Mouse (Mus musculus) thymus, postnatal 14 days (tissue): ENCODE results near the gene Abcb4.
"Not testable (repeated sequence)": the region's sequence is repeated elsewhere in the genome, so short reads cannot be mapped to it uniquely, and the experiment has no call there.

Experiments used
- DNase-seq: peaks from one replicate; pipeline ENCODE4 v3.0.0; 2021

Gene Abcb4

GRCm38 (mm10) chr5:8893300-8894103, at the start of gene Abcb4:
Gene Abcb4, plus strand, starts transcription at chr5:8893717.
- DNase-seq = peak; percentile 77

- DNase-seq = not testable (repeated sequence)
Observed at GRCm38 (mm10) chr5:8848607-8849575, 44.6 kb upstream of the Abcb4 start.

- no peak for DNase-seq
Observed at GRCm38 (mm10) chr5:8850851-8851250, 42.7 kb upstream of the Abcb4 start.

GRCm38 (mm10) chr5:8857201-8857600, 36.3 kb upstream of the Abcb4 start:
- no peak for DNase-seq

DNA sequence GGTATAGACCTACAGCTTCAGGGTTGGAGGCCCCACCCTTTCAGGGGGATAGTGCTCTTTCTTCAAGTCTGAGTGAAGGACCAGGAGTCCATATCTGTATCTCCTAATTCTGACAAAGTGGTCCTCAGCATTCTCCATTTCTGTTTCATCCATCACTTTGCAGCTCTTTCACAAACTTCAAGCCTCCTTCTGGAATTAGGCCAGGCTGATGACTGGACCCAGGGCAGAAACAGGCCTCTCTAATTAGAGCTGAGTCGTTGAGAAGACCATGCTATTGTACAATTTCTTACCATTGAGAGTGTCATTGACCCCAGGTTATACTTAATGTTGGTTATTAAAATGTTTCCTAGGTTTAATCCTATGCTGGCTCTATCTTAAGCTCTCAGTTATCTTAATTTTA, 31.7 kb upstream of the Abcb4 start:
- no peak for DNase-seq

DNA sequence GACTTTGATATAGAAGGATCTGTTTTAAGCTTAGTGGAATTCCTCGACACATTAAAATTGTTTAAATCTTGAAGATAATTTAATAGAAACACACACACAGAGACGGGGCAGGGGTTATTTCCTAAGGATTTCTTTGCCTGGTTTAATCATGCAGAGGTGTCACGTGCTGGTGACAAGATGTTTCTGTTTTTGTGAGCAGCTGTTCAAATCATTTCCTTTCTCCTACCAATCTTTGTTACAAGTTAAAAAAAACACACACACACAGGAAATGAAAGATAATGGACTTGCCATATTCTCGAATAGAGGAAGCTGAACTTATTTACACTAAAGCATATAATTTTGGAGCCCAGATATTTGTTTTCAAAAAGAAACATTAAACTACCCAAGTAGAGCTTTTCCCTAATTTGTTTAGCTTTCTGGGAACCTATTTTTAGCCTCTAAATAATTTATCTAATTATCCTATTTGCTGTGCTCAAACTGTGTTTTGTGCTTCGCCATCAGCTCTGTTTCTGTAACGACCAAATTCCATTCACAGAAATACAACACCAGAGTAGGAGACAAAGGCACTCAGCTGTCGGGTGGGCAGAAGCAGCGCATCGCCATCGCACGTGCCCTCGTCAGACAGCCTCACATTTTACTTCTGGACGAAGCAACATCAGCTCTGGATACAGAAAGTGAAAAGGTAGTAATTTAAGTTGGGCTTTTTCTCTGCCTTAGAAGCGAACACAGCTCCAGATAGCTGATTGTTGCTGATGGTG, 29.8 kb upstream of the Abcb4 start:
- DNase-seq = no peak

DNA sequence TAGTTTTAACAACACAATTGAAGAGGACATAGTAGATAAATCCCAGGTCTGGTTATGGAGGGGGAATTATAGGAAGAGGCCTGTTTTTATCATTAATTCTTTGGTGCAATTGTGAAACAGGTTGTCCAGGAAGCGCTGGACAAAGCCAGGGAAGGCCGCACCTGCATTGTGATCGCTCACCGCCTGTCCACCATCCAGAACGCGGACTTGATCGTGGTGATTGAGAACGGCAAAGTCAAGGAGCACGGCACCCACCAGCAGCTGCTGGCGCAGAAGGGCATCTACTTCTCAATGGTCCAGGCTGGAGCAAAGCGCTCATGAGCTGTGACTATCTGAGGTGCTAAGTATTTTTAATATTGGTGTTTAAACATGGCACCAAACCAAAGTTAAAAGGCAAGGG, 27.9 kb upstream of the Abcb4 start:
- not testable (repeated sequence) for DNase-seq

GRCm38 (mm10) chr5:8866366-8866765, 27.2 kb upstream of the Abcb4 start:
- no peak for DNase-seq

GRCm38 (mm10) chr5:8868019-8868418, 25.5 kb upstream of the Abcb4 start:
- DNase-seq = peak; percentile 21

GRCm38 (mm10) chr5:8872979-8873915, 20.3 kb upstream of the Abcb4 start:
- no peak for DNase-seq

DNA sequence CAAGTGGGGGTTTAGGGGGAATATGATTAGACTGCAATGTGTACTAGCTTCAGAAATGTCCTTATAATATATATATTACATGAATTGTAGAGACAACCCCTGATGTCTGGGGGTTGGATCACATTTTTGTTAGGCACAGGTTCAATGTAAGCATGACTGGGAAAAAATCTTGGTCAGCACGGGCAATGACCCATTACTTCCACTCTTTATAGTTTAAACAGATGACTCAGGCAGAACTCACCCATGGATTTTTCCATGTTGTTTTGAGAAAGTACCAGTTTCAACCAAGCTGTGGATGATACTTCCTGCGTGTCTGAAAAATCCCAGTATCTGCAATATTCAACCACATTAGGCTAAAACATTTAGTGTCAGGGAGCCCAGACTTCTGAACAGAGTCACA, 16.4 kb upstream of the Abcb4 start:
- DNase-seq = no peak

GRCm38 (mm10) chr5:8877800-8878199, 15.7 kb upstream of the Abcb4 start:
- DNase-seq = no peak

DNA sequence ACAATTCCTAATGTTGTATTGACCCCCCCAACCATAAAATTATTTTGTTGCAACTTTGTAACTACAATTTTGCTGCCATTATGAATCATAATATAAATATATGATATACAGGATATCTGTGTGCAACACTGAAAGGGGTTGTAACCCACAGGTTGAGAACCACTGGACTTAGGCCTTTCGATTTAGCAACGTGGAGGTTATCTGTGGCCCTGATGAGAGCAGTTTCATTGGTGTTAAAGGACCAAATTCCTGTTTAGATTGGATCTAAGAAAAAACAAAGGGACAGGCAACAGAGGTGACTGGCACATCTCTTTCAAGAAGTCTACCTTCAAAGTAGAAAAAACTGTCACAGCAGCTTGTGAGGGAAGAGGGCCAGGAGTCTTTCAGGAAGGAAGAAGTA, 7.7 kb upstream of the Abcb4 start:
- no peak for DNase-seq

- DNase-seq = no peak
Observed at GRCm38 (mm10) chr5:8894104-8894425, 548 bp downstream of the Abcb4 start.

GRCm38 (mm10) chr5:8894641-8895490, 1.3 kb downstream of the Abcb4 start:
- no peak for DNase-seq

DNA sequence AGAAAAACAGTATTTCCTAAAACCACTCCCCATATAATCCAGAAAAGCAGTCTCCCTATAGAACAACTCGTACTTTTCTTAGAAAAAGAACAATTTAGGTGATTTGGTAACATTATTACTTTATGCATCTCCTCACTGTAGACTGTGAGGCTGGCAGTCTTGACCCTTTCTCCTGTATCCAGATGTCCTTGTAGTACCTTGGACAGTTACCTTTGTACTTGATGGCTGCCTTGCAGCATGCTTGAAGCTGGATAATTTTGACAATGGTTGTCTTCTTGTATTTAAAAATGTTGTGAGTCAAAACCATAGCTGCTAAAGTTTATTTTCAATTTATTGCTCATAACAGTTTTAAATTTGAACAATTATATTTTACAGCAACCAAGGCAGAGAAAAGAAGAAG, 2.7 kb downstream of the Abcb4 start:
- DNase-seq = no peak

- DNase-seq = no peak
Observed at GRCm38 (mm10) chr5:8898246-8898645, 4.7 kb downstream of the Abcb4 start.

DNA sequence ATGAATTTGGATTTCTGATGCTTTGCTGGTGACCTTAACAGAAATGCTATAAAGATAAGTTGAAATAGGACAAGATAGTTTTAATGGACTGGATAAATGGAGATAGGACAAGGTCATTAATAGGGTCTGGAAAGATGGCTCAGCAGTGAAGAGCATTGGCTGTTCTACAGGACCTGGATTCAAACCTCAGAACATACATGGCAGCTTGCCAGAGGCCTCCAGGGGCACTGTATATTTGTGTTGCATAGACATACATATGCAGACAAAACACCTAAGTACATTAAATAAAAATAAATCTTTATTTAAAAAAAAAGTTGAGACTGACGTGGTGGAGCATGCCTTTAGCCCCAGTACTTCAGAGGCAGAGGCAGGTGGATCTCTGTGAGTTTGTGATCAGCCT, 7.5 kb downstream of the Abcb4 start:
- DNase-seq = no peak

DNA sequence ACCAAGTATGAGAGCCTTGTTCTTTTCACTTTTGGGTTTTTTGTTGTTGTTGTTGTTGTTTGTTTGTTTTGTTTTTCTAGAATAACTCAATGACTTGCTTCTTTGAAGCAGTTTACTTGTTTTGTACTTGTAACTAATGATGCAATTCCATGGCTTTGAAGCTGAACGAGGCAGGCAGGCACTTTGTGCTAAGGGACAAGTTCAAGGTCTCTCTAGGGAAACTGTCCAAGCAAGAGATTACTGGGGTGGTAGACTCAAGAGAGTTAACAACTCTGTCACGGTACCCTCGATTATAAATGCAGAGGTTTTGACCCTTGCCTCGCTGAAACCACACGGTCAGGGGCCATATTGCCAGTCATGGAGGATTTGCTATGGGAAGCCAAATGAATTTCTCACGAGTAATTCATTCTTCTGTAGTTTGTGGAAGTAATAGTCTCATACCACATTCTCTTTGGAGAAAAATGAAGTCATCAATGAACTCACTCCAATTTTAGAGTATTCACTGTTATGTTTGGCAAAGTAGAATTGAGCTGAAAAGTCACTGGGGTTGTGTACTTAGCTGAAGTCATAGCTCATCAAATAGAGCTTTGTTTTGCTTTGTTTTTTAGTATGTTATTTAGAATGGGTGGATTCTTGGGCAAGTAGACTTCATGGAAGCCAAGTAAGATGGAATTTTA, 8.8 kb downstream of the Abcb4 start:
- DNase-seq = no peak

DNA sequence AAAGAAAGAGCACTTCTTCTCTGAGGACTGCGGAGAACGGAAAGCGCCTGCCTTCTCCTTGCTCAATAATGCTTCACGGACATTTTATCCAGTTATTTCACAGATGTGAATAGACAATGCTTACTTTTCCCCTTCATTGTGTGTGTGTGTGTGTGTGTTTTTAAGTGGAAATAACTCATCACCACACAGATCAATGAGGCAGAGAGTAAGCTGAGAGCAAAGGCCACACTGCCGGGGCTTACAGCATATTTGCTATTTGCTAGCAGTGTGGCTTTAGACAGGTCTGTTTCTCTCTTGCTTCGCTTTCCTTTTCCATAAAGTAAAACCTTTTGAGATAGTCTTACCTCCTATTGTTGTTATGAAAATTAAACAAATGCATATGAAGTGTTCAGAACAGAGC, 11.0 kb downstream of the Abcb4 start:
- no peak for DNase-seq
